ENCODE assay signal across 8 mouse cellular contexts in genomic region chr16:75767250-75768002, GRCm38 (mm10). TPM values are rescaled to one million over a fixed set of nuclear protein-coding genes. Genes with fewer than 3 reads are reported as not detected.
A peak's percentile ranks its signal among the peaks of the same experiment; 100 is the strongest.
DNase-seq lines count a peak whose midpoint lies in the region; ATAC-seq and TF ChIP-seq lines count a peak whose summit lies in the region.

No protein-coding gene starts in this region.

- H3K4me2 ChIP-seq in forebrain, embryonic 16.5 days (ENCODE audit: low read length): peak overlapping the region; percentile 71
- peak overlapping the region; percentile 62 for H3K4me2 ChIP-seq in kidney, embryonic 14.5 days (replicated peaks; ENCODE audit: low read depth, low read length)

- H3K4me3 ChIP-seq in lung, adult 2 months (replicated peaks; ENCODE audit: extremely low read depth, low read depth, low read length): peak overlapping the region; percentile 74
- H3K4me3 ChIP-seq in forebrain, embryonic 16.5 days (replicated peaks; ENCODE audit: low read length): peak overlapping the region; percentile 74
- peak overlapping the region; percentile 77 for H3K4me3 ChIP-seq in kidney, embryonic 14.5 days (ENCODE audit: low read length)
- peak overlapping the region; percentile 77 for H3K4me3 ChIP-seq in midbrain, embryonic 10.5 days

- H3K27ac ChIP-seq in forebrain, embryonic 16.5 days (ENCODE audit: low read length): peak overlapping the region; percentile 69
- H3K27ac ChIP-seq in kidney, embryonic 14.5 days (ENCODE audit: low read depth, low read length): peak overlapping the region; percentile 3; the same call in 1 of the 2 replicates
- H3K27ac ChIP-seq in midbrain, embryonic 10.5 days (replicated peaks): peak overlapping the region; percentile 91

- TF ChIP-seq POLR2A in lung, adult 2 months (IDR thresholded peaks at IDR 0.05; ENCODE audit: borderline replicate concordance, extremely low read depth, low read depth, low read length): no peak

- peaks cover 1% of the 10 kb centered on the region; the same call in 1 of the 2 replicates for H3K36me3 ChIP-seq in forebrain, embryonic 16.5 days (ENCODE audit: control insufficient read depth, insufficient read depth)
- peaks cover 17% of the 10 kb centered on the region for H3K36me3 ChIP-seq in kidney, embryonic 14.5 days (ENCODE audit: control insufficient read depth, insufficient read depth, low read length)
- peaks cover 27% of the 10 kb centered on the region for H3K36me3 ChIP-seq in midbrain, embryonic 10.5 days

- peak; percentile 12 for DNase-seq in lung, adult 2 months
- no peak for DNase-seq in lung, adult 18-20 months
- peak; percentile 8 for DNase-seq in brain, adult 2 months (ENCODE audit: low read depth, low spot score)
- no peak for DNase-seq in midbrain, embryonic 10.5 days (ENCODE audit: low spot score)
- DNase-seq in yolk sac, embryonic 10.5 days (ENCODE audit: low spot score): peak; percentile 26
- no peak for DNase-seq in layer of hippocampus, postnatal 14 days (ENCODE audit: low spot score in 2 of 2)

- H3K9me3 ChIP-seq in forebrain, embryonic 16.5 days (ENCODE audit: control insufficient read depth, low read length): no peaks in the 10 kb centered on the region
- H3K9me3 ChIP-seq in kidney, embryonic 14.5 days (ENCODE audit: control insufficient read depth, low read length): no peaks in the 10 kb centered on the region
- no peaks in the 10 kb centered on the region for H3K9me3 ChIP-seq in midbrain, embryonic 10.5 days (replicated peaks)

- no peak for TF ChIP-seq CTCF in lung, adult 2 months (IDR thresholded peaks at IDR 0.05; ENCODE audit: insufficient read depth, low read length)

- no peaks in the 10 kb centered on the region for H3K27me3 ChIP-seq in forebrain, embryonic 16.5 days (replicated peaks; ENCODE audit: control insufficient read depth, insufficient read depth, low read length)
- no peaks in the 10 kb centered on the region for H3K27me3 ChIP-seq in kidney, embryonic 14.5 days (ENCODE audit: control insufficient read depth, insufficient read depth, low read length)
- H3K27me3 ChIP-seq in midbrain, embryonic 10.5 days (ENCODE audit: low read depth, poor library complexity, severe bottlenecking): no peaks in the 10 kb centered on the region

- ATAC-seq in forebrain, embryonic 16.5 days: peak; percentile 45
- ATAC-seq in kidney, embryonic 14.5 days (ENCODE audit: low FRiP score, low TSS enrichment): peak; percentile 77

- peak overlapping the region; percentile 74 for H3K9ac ChIP-seq in forebrain, embryonic 16.5 days (replicated peaks; ENCODE audit: low read depth, low read length)
- peak overlapping the region; percentile 51; the same call in 1 of the 2 replicates for H3K9ac ChIP-seq in kidney, embryonic 14.5 days (ENCODE audit: low read depth, low read length)

- WGBS in lung, adult 2 months: 7% methylated on average over 21 of the region's 21 CpGs
- WGBS in forebrain, embryonic 16.5 days: 16% methylated on average over 21 of the region's 21 CpGs
- whole genome bisulfite sequencing in kidney, embryonic 14.5 days: 16% methylated on average over 21 of the region's 21 CpGs
- WGBS in midbrain, embryonic 10.5 days: 24% methylated on average over 21 of the region's 21 CpGs

- peaks cover 4% of the 10 kb centered on the region for H3K4me1 ChIP-seq in lung, adult 2 months (ENCODE audit: control insufficient read depth, insufficient read depth, low read length)
- peaks cover 13% of the 10 kb centered on the region for H3K4me1 ChIP-seq in forebrain, embryonic 16.5 days (replicated peaks; ENCODE audit: control insufficient read depth, insufficient read depth, low read length)
- H3K4me1 ChIP-seq in kidney, embryonic 14.5 days (ENCODE audit: control insufficient read depth, insufficient read depth, low read length): peaks cover 4% of the 10 kb centered on the region; the same call in 1 of the 2 replicates
- H3K4me1 ChIP-seq in midbrain, embryonic 10.5 days: peaks cover 18% of the 10 kb centered on the region

RNA-seq across cellular contexts. Expression of gene Hspa13, which starts 0.5 kb away (rescaled TPM):
- 4.1 and 7.9 TPM in 2 replicates for polyA plus RNA-seq in lung, adult 2 months (2012; rRNA removed)
- polyA plus RNA-seq in forebrain, embryonic 16.5 days (2015; fragmentation: Nextera tagmentation; extraction: Ambion mirVana): 45.4 and 49.5 TPM in 2 replicates
- polyA plus RNA-seq in kidney, embryonic 14.5 days (2014; fragmentation: Nextera tagmentation; extraction: Ambion mirVana): 34.4 and 42.5 TPM in 2 replicates
- polyA plus RNA-seq in midbrain, embryonic 10.5 days (2016; fragmentation: Nextera tagmentation; extraction: Ambion mirVana): 29.4 and 31.8 TPM in 2 replicates
- 10 to 100 TPM; 34.8 to 37.3 TPM for total RNA-seq in layer of hippocampus, postnatal 14 days (2021)

Comparison
In these comparisons a context has a peak if more than half of its experiments do, and no peak if none do; other contexts are left out.
1. DNase-seq: peak in lung, adult 2 months (single experiment), brain, adult 2 months (single experiment) and yolk sac, embryonic 10.5 days (single experiment); none in lung, adult 18-20 months (0 of 2), midbrain, embryonic 10.5 days (single experiment) and layer of hippocampus, postnatal 14 days (0 of 2).
2. H3K27ac ChIP-seq: peak in every context shown above with its lines; median percentile 91 in midbrain, embryonic 10.5 days; 69 in forebrain, embryonic 16.5 days; 3 in kidney, embryonic 14.5 days.
3. Peak in every context shown above with its lines, with median percentiles within 50 percentile points of each other: H3K4me3 ChIP-seq.